Comparison of ENCODE assay signal across 13 mouse cellular contexts in the genomic region with DNA sequence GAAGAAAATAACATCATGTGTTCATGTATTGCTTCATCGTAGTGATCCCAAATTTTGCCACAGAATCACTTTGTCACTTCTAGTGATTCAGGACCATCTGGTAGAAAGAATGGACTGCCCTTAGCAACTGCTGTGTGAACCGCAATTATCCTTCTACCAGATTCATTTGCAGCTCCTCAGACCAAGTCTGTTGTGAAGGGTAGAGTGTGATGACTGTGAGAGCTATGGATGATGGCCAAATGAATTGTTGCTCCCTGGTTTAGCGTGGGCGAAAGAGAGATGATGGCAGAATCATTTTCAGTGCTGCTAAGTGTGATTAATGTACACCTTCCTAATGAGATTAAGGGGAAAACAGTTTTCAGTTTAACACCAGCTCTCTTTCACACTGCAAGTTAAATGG.
DNase-seq lines count a peak whose midpoint lies in the region; ATAC-seq lines count a peak whose summit lies in the region.
"Had no signal": no experiment of that assay in that cellular context is flagged by ENCODE, and none has a peak within 500 bp of the region (broad histone marks: within the 10 kb centered on the region; RNA-seq: fewer than 3 reads in every experiment).

No protein-coding gene starts in this region.

- ATAC-seq in inflammation-experienced regulatory T-cells, adult 6 months, result no peak
- ATAC-seq: midbrain, embryonic 15.5 days had no signal

- peak; percentile 2 for DNase-seq in cerebellum, adult 11 months
- no peak for DNase-seq in cerebellum, postnatal 4 days (ENCODE audit: low spot score in 2 of 2)
- peak; percentile 3 for DNase-seq in left cerebral cortex, adult 11 months (ENCODE audit: low spot score)
- DNase-seq in left cerebral cortex, postnatal 36 days (ENCODE audit: low spot score in 2 of 2), result no peak
- peak; percentile 17 for DNase-seq in cerebellum, adult 8-10 months
- DNase-seq in layer of hippocampus, adult 8-10 months (ENCODE audit: low spot score in 2 of 2), result peak; percentile 25 to 61
- no peak for DNase-seq in kidney, postnatal 25 days
- DNase-seq: adrenal gland, adult 8-10 months; gastrocnemius, postnatal 14 days; kidney, adult 11 months; lung, postnatal 4 days had no signal

- intact Hi-C loops in left cerebral cortex, postnatal 36 days (cut with DNase I), result no loop called here

Comparison
In these comparisons a context has a peak if more than half of its experiments do, and no peak if none do; other contexts are left out.
1. DNase-seq: peak in cerebellum, adult 11 months (single experiment), left cerebral cortex, adult 11 months (single experiment), cerebellum, adult 8-10 months (single experiment) and layer of hippocampus, adult 8-10 months (2 of 2); none in cerebellum, postnatal 4 days (0 of 2), left cerebral cortex, postnatal 36 days (0 of 2) and kidney, postnatal 25 days (0 of 2).